Comparison of ENCODE assay signal across 15 mouse cellular contexts in the genomic region with DNA sequence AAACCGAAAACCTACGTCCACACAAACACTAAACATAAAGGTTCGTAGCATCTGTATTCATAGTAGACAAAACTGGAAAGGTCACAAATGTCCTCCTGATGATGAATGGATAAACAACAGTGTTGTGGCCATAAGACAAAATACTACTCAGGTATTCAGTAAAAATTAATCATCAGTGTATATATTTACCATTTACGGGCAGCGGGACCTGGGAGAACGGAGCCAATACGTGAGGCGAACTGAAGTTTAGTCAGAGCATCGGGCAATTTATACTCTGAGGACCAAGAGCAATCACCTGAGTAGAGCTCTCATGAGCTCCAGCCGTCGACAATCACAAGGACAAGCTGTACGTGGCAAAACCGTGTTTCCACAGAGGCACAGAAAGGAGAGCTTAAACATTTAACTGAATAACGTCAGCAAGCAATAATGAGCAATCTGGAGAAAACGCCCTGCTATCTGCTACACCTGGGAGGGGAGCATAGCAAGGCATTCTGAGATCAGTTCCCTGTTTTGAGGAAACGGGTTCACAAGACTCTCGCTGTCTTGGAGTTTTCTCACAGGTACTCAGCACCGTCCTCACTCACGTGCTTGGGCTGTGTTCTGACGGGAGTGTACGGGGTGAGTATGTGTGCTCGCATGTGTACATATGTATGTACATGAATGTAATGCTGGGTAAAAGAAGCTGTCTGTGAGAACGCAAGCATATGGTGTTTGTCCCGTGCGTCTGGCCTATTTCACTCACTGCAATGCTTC.
"Had no signal": no experiment of that assay in that cellular context is flagged by ENCODE, and none has a peak within 500 bp of the region (broad histone marks: within the 10 kb centered on the region; RNA-seq: fewer than 3 reads in every experiment).

No protein-coding gene starts in this region.

- H3K9ac ChIP-seq: limb, embryonic 12.5 days; limb, embryonic 15.5 days; liver, embryonic 14.5 days; liver, postnatal 0 days; lung, embryonic 14.5 days had no signal

- H3K4me1 ChIP-seq: limb, embryonic 12.5 days; limb, embryonic 15.5 days had no signal

- H3K27ac ChIP-seq: limb, embryonic 12.5 days; limb, embryonic 15.5 days; liver, embryonic 14.5 days; stomach, postnatal 0 days had no signal

- H3K9me3 ChIP-seq: limb, embryonic 12.5 days; limb, embryonic 15.5 days had no signal

- H3K27me3 ChIP-seq: limb, embryonic 12.5 days; limb, embryonic 15.5 days had no signal

- ATAC-seq: liver, postnatal 0 days had no signal

- DNase-seq: kidney, adult 9 months; kidney, postnatal 14 days; left cerebral cortex, postnatal 4 days; liver, postnatal 0 days; lung, embryonic 14.5 days; right cerebral cortex, postnatal 14 days; right cerebral cortex, postnatal 4 days; thymus, adult 2 months; thymus, postnatal 14 days had no signal

- H3K4me3 ChIP-seq: limb, embryonic 12.5 days; limb, embryonic 15.5 days had no signal

- H3K4me2 ChIP-seq: limb, embryonic 12.5 days; limb, embryonic 15.5 days; liver, embryonic 11.5 days; lung, embryonic 14.5 days; midbrain, embryonic 11.5 days had no signal
